In genomic region chr7:126008789-126009148, GRCm38 (mm10) we compare ENCODE assay signal across 8 mouse cellular contexts.
DNase-seq lines count a peak whose midpoint lies in the region; TF ChIP-seq lines count a peak whose summit lies in the region.
"Had no signal": no experiment of that assay in that cellular context is flagged by ENCODE, and none has a peak within 500 bp of the region (broad histone marks: within the 10 kb centered on the region; RNA-seq: fewer than 3 reads in every experiment).

No protein-coding gene starts in this region.

- H3K9me3 ChIP-seq in forebrain, embryonic 10.5 days: no peaks in the 10 kb centered on the region

- H3K36me3 ChIP-seq in forebrain, embryonic 10.5 days (replicated peaks): no peaks in the 10 kb centered on the region
- no peaks in the 10 kb centered on the region for H3K36me3 ChIP-seq in kidney, adult 2 months (ENCODE audit: control insufficient read depth, insufficient read depth, low read length)

- peaks cover 29% of the 10 kb centered on the region for H3K27me3 ChIP-seq in forebrain, embryonic 10.5 days (ENCODE audit: poor library complexity, severe bottlenecking)
- no peaks in the 10 kb centered on the region for H3K27me3 ChIP-seq in kidney, adult 2 months (replicated peaks; ENCODE audit: control insufficient read depth, insufficient read depth, low read length)

- DNase-seq in forebrain, embryonic 10.5 days (ENCODE audit: extremely low spot score, low spot score): no peak
- peak; percentile 69 to 74 for DNase-seq in frontal cortex, postnatal 14 days (ENCODE audit: low spot score in 2 of 2)
- peak; percentile 50 to 88 for DNase-seq in left cerebral cortex, adult 8-10 months (ENCODE audit: low spot score in 2 of 2)
- DNase-seq in retina, adult 2 months (ENCODE audit: low read depth, low spot score): peak; percentile 33
- no peak for DNase-seq in kidney, adult 2 months
- no peak for DNase-seq in kidney, adult 18-20 months
- DNase-seq in gastrocnemius, postnatal 36 days: no peak
- DNase-seq: heart, postnatal 10 days had no signal

- no peak for TF ChIP-seq CTCF in kidney, adult 2 months (conservative IDR thresholded peaks at IDR 0.05; ENCODE audit: insufficient read depth, insufficient read length, low read depth, low read length)

- peak overlapping the region; percentile 31 for H3K27ac ChIP-seq in forebrain, embryonic 10.5 days
- H3K27ac ChIP-seq in kidney, adult 2 months (ENCODE audit: insufficient read depth, low read depth, low read length): no peak overlapping the region

- WGBS in forebrain, embryonic 10.5 days: 85% methylated on average over 7 of the region's 7 CpGs
- WGBS in kidney, adult 2 months: 76% methylated on average over 7 of the region's 7 CpGs

- intact Hi-C loops in gastrocnemius, postnatal 36 days (cut with DNase I): no loop called here

- TF ChIP-seq POLR2A in kidney, adult 2 months (IDR thresholded peaks at IDR 0.05; ENCODE audit: low read depth, low read length): no peak

- H3K4me1 ChIP-seq in forebrain, embryonic 10.5 days: peaks cover 76% of the 10 kb centered on the region
- no peaks in the 10 kb centered on the region for H3K4me1 ChIP-seq in kidney, adult 2 months (ENCODE audit: control insufficient read depth, insufficient read depth, low read length)

- no peak overlapping the region for H3K4me3 ChIP-seq in forebrain, embryonic 10.5 days
- H3K4me3 ChIP-seq in kidney, adult 2 months (ENCODE audit: insufficient read depth, low read depth, low read length): no peak overlapping the region

Comparison
In these comparisons a context has a peak if more than half of its experiments do, and no peak if none do; other contexts are left out.
1. DNase-seq: peak in frontal cortex, postnatal 14 days (2 of 2), left cerebral cortex, adult 8-10 months (2 of 2) and retina, adult 2 months (single experiment); none in forebrain, embryonic 10.5 days (single experiment), kidney, adult 2 months (single experiment), kidney, adult 18-20 months (single experiment) and gastrocnemius, postnatal 36 days (0 of 2).